Mouse (Mus musculus): ENCODE data around the gene Csmd2.

DNA sequence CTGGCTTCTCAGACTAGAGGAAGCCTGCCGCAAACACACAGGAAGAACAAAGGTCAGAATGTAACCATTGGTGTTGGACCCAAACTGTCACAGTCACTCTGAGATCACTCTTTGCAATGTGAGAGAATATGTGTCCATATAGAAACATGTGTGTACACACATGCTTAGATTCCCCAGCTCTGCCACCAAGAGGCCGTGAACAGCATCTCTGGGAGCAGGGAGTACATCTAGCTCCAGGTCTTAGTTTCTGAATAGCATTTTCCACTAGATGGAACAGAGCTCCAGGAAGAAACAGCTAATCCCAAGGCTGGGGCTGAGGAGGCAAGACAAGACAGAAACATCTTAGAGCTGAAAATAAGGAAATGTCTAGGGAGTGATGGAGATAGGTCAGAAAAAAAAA, 512.3 kb downstream of the Csmd2 start:
- TF ChIP-seq CTCF (IDR thresholded peaks at IDR 0.05; ENCODE audit: low read depth) (no peak), EP300 (IDR thresholded peaks at IDR 0.05; ENCODE audit: low read depth) (no peak)

Measured in liver, postnatal 0 days (tissue).